Mouse (Mus musculus) embryonic facial prominence, embryonic 11.5 days (tissue): ENCODE results near the gene Acox2. TPM values are rescaled to one million over a fixed set of nuclear protein-coding genes. Genes with fewer than 3 reads are reported as not detected.
A peak's percentile ranks its signal among the peaks of the same experiment; 100 is the strongest.
"Not testable (repeated sequence)": the region's sequence is repeated elsewhere in the genome, so short reads cannot be mapped to it uniquely, and the experiment has no call there.

Source experiments
- ATAC-seq: fragments of 200-750 bp; cut with Nextera tagmentation; replicated peaks from 2 replicates; pipeline ENCODE4 v1.8.0; 2017; ENCODE audit warnings: low read depth; ENCODE audit not compliant: insufficient number of reproducible peaks, low FRiP score, low TSS enrichment
- DNase-seq: peaks from one replicate; pipeline ENCODE4 v3.0.0-alpha.2; 2015; ENCODE audit warnings: low spot score
- H3K27ac ChIP-seq: fragments of 300-500 bp; sonication (generic); replicated peaks from 2 replicates; pipeline ENCODE4 v1.5.1; 2014; ENCODE audit warnings: mild to moderate bottlenecking, low read depth, low read length, control low read depth
- H3K27me3 ChIP-seq: fragments of 300-500 bp; sonication (generic); 2 replicates; pipeline ENCODE4 v1.6.1; 2014; ENCODE audit warnings: mild to moderate bottlenecking, low read length, moderate library complexity, mixed read lengths; ENCODE audit not compliant: control insufficient read depth, insufficient read depth
- H3K36me3 ChIP-seq: fragments of 300-500 bp; sonication (generic); replicated peaks from 2 replicates; pipeline ENCODE4 v1.6.1; 2014; ENCODE audit warnings: low read depth, mild to moderate bottlenecking, low read length, moderate library complexity, mixed read lengths; ENCODE audit not compliant: control insufficient read depth, insufficient read depth
- H3K4me1 ChIP-seq: fragments of 300-500 bp; sonication (generic); 2 replicates; pipeline ENCODE4 v1.6.1; 2014; ENCODE audit warnings: low read length, mixed read lengths; ENCODE audit not compliant: control insufficient read depth, insufficient read depth
- H3K4me2 ChIP-seq: fragments of 300-500 bp; sonication (generic); 2 replicates; pipeline ENCODE4 v1.6.1; 2014; ENCODE audit warnings: low read depth, mild to moderate bottlenecking, control low read depth, low read length, moderate library complexity
- H3K4me3 ChIP-seq: fragments of 300-500 bp; sonication (generic); 2 replicates; pipeline ENCODE4 v1.5.1; 2014; ENCODE audit warnings: low read depth, low read length, control low read depth
- H3K9ac ChIP-seq: fragments of 300-500 bp; sonication (generic); replicated peaks from 2 replicates; pipeline ENCODE4 v1.6.1; 2014; ENCODE audit warnings: mild to moderate bottlenecking, control low read depth, low read length
- H3K9me3 ChIP-seq: fragments of 300-500 bp; sonication (generic); replicated peaks from 2 replicates; pipeline ENCODE4 v1.6.1; 2016; ENCODE audit warnings: mild to moderate bottlenecking, low read length, inconsistent platforms, mixed read lengths; ENCODE audit not compliant: control insufficient read depth
- WGBS: fragments of 180-500 bp; shearing (Covaris S2); extraction: QIAGEN DNeasy Blood & Tissue Kit; methylation state at CpG from one replicate; pipeline ENCODE4 v1.1.7; 2014; 5-methylcytosine and 5-hydroxymethylcytosine counted together
- polyA plus RNA-seq: library from polyadenylated mRNA; unstranded; fragments of >200 nt; fragmentation: Nextera tagmentation; extraction: Ambion mirVana; gene quantifications from 2 replicates; pipeline ENCODE4 v1.2.1, GENCODE M21; 2014

The Acox2 gene
- polyA plus RNA-seq, 1 experiment from 2014 or later, result not detected

DNA sequence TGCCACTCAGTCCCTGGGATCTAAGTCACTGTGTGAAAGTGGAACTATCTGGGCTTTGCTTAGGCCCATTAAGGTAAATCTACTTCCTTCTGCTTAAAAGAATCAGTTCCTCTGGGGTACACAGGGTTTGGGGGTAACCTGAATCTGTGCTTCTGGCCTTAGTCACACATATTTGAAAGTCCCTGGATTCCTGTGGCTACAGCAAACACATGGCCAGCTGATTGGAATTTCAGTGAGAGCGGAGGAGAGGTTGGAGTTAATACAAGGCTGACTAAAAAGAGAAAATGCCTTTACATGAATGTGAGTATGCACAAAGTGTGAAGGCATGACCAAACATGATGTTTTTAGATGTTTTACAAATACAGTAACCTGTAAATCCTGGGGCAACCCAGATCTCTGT is 35.1 kb upstream of the Acox2 start:
- ATAC-seq (no peak), DNase-seq (no peak)
- Histone ChIP-seq H3K9me3 (no peaks in the 10 kb centered on the region), H3K4me2 (no peak overlapping the region), H3K27ac (no peak overlapping the region), H3K4me3 (no peak overlapping the region), H3K27me3 (no peaks in the 10 kb centered on the region), H3K36me3 (no peaks in the 10 kb centered on the region), H3K9ac (no peak overlapping the region), H3K4me1 (no peaks in the 10 kb centered on the region)
- WGBS, result 78% methylated on average over 1 of the region's 1 CpGs

DNA sequence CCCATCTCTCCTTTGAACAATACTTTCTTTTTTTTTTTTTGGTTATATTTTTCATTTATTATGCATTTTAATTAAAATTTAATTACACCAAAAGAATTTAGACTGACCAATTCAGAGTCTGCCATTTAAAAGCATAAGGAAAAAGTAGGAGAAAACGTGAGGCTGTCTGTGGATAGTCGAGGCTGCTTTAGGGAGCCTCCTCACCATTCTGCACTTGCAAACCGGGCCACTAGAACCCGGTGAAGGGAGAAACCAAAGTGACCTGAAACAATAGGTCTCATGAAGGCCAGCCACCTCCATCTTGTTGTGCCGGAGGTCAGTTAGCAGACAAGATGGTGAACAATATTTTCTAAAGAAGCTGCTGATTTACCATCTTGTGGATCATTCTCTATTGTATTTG is 27.4 kb upstream of the Acox2 start:
- H3K4me3 ChIP-seq, result not testable (repeated sequence)
- peak; percentile 81; the same call in 1 of the 2 replicates for ATAC-seq
- 80% methylated on average over 5 of the region's 5 CpGs for WGBS

DNA sequence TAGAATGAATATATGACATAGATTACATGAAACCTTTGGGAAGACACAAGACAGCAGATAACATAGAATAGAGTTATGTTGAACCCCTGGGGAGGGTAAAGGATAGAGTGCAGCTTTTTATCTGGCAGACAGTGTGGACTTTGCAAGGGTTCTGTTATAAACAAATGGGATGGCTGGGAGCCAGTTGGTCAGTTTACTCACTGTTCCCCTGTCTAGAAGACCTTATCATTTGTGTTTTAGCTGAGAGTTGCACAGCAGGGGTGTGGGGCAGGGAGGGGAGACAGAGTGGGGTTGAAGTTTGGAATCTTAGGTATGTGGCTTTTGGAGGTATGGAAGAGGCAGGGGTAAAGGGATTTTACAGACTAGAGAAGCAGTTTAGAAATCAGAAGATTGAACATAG is 24.6 kb upstream of the Acox2 start:
- H3K4me3 ChIP-seq, result no peak overlapping the region
- no peak overlapping the region for H3K9ac ChIP-seq
- ATAC-seq, result no peak
- no peak overlapping the region for H3K27ac ChIP-seq
- no peaks in the 10 kb centered on the region for H3K4me1 ChIP-seq
- H3K27me3 ChIP-seq, result no peaks in the 10 kb centered on the region
- H3K9me3 ChIP-seq, result no peaks in the 10 kb centered on the region
- no peak overlapping the region for H3K4me2 ChIP-seq
- no peak for DNase-seq
- no peaks in the 10 kb centered on the region for H3K36me3 ChIP-seq

More for the DNA sequence above, 27.4 kb upstream of the Acox2 start:
- not testable (repeated sequence) for H3K27me3 ChIP-seq, H3K27ac ChIP-seq, H3K4me2 ChIP-seq, H3K9ac ChIP-seq, DNase-seq, H3K36me3 ChIP-seq, H3K4me1 ChIP-seq, H3K9me3 ChIP-seq

DNA sequence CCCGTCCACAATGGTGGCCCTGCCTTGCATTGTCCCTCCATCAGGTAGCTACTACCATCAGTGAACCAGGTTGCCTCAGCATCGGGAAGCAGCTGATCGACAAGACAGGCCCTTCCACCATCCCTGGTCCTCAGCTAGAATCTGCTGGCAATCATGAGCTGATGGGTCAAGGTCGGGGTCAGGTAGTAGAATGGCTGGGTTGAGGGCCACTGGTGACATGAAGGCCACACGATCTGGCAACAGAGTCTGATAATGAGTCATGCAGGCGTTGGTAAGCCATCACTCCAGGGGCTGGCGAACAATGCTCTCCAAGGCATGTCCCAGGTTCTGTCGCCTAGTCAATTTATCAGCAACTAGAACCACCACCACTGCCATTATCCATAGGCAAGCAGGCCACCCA is 12.1 kb upstream of the Acox2 start:
- ATAC-seq, H3K9ac ChIP-seq, H3K4me2 ChIP-seq, H3K9me3 ChIP-seq, H3K4me1 ChIP-seq, DNase-seq, H3K27ac ChIP-seq, H3K27me3 ChIP-seq, H3K4me3 ChIP-seq, H3K36me3 ChIP-seq: not testable (repeated sequence)
- WGBS, result 86% methylated on average over 8 of the region's 8 CpGs

DNA sequence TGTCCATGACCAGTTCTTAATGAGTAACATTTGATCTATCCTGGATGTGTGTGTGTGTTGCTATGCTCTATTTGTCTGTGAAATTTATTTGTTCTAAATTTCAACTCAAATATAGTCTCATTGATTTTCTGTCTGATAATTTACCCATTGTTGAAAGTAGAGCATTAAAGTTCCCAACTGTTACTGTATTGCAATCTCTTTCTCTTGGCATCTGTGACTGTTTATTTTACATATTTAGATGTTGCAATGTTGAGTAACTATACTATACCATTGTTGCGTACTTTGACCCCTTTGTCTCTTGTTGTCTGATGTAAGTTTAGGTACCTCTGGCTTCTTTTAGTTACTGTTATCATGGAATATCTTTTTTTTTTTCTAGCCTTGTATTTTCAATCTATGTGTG is 5.2 kb upstream of the Acox2 start:
- H3K9ac ChIP-seq, result no peak overlapping the region
- no peak overlapping the region for H3K27ac ChIP-seq
- no peaks in the 10 kb centered on the region for H3K36me3 ChIP-seq
- no peaks in the 10 kb centered on the region for H3K4me1 ChIP-seq
- WGBS, result 88% methylated on average over 1 of the region's 1 CpGs
- ATAC-seq (no peak), DNase-seq (no peak)
- H3K4me3 ChIP-seq, result no peak overlapping the region
- no peaks in the 10 kb centered on the region for H3K9me3 ChIP-seq
- no peaks in the 10 kb centered on the region for H3K27me3 ChIP-seq
- no peak overlapping the region for H3K4me2 ChIP-seq

DNA sequence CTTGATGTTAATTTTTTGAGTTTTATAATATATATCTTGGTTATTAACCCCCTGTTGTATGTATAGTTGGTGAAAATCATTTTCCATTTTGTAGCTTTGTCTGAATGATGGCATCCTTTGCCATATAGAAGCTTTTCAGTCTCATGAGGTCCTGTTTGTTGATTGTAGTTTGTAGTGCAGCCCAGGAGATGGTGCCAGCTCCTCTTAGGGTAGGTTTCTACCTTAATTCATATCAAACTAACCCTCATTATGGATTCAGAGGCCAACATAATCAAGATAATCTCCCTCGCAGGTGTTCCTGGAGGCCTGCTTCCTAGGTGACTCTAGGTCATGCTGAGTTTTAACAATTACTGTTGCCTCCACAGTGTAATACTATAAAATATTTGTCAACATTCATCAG is 3.1 kb upstream of the Acox2 start:
- Histone ChIP-seq H3K27me3 (no peaks in the 10 kb centered on the region), H3K4me2 (no peak overlapping the region), H3K27ac (no peak overlapping the region), H3K9ac (no peak overlapping the region), H3K9me3 (no peaks in the 10 kb centered on the region), H3K4me3 (no peak overlapping the region), H3K4me1 (no peaks in the 10 kb centered on the region), H3K36me3 (no peaks in the 10 kb centered on the region)
- DNase-seq, result no peak
- WGBS, result 48% methylated on average over 1 of the region's 1 CpGs
- ATAC-seq, result no peak

DNA sequence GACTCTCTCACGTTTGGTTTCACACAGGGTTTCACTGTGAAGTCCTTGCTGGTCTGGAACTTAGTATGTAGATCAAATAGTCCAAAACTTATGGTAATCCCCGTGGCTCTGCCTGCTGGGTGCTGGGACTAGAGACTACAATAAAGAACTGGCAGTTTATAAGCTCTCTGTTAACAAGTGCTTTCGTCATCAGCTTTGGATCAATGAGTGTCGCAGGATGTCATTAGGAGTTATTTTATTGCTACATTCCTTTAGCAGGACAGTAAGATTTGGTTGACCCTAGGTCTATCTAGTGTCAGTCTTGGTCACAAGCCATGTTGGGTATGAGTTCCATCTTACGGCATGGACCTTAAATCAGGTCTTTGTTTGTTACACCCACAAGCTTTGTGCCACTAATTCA is 1.1 kb upstream of the Acox2 start:
- Histone ChIP-seq H3K4me1 (no peaks in the 10 kb centered on the region), H3K27me3 (no peaks in the 10 kb centered on the region), H3K4me3 (no peak overlapping the region), H3K27ac (no peak overlapping the region), H3K9ac (no peak overlapping the region), H3K36me3 (no peaks in the 10 kb centered on the region), H3K9me3 (no peaks in the 10 kb centered on the region), H3K4me2 (no peak overlapping the region)
- WGBS, result 75% methylated on average over 5 of the region's 5 CpGs
- ATAC-seq (no peak), DNase-seq (no peak)

DNA sequence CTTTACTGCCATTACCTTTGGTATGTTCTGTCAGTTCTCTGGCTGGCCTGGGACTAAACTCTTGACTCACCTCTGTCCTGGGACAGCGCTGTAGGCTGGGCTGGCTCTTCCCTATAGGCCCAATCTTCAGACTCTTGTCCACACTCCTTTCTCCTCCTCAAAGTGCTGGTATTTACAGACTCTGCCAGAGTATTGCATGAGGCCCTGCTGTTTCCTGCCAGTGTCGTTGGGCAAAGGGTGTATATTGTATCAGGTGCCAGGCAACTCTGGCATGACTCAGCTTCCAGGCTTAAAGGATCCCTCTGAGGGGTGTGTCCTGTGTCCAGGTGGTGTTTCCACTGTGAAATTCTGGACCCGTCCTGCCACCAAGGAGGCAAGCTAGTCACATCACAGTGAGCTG is 401 bp downstream of the Acox2 start:
- no peak overlapping the region for H3K27ac ChIP-seq
- no peak overlapping the region for H3K4me2 ChIP-seq
- H3K9me3 ChIP-seq, result no peaks in the 10 kb centered on the region
- no peaks in the 10 kb centered on the region for H3K36me3 ChIP-seq
- H3K4me1 ChIP-seq, result no peaks in the 10 kb centered on the region
- no peaks in the 10 kb centered on the region for H3K27me3 ChIP-seq
- no peak for ATAC-seq
- WGBS, result 75% methylated on average over 3 of the region's 3 CpGs
- no peak for DNase-seq
- no peak overlapping the region for H3K9ac ChIP-seq
- no peak overlapping the region for H3K4me3 ChIP-seq

DNA sequence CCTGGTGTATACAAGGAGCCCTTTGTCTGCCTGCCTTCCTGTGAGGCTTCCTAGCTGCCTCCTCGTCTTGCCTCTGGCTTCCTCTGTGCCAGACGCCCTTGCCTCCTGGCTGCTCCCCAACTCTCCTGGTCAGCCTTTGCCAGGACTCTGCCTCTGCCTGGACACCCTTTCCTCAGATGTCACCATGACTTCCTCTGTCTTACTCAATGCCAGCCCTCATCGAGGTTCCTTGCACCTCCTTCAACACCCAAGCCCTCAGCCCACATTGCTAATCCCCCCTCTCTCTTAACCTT is 872 bp downstream of the Acox2 start:
- H3K4me3 ChIP-seq, result no peak overlapping the region
- ATAC-seq (no peak), DNase-seq (no peak)
- H3K27ac ChIP-seq, result no peak overlapping the region
- H3K4me1 ChIP-seq, result no peaks in the 10 kb centered on the region
- no peaks in the 10 kb centered on the region for H3K27me3 ChIP-seq
- no peak overlapping the region for H3K4me2 ChIP-seq
- 25% methylated on average over 3 of the region's 3 CpGs for WGBS
- no peaks in the 10 kb centered on the region for H3K36me3 ChIP-seq
- no peaks in the 10 kb centered on the region for H3K9me3 ChIP-seq
- H3K9ac ChIP-seq, result no peak overlapping the region
